Mouse (Mus musculus) heart, adult 2 months (tissue): ENCODE data around the gene Slc25a42.

Experiments
- CTCF ChIP-seq: fragments of 200-600 bp; IDR thresholded peaks from 2 replicates; pipeline ENCODE4 v1.8.1; 2022; ENCODE audit warnings: antibody characterized with exemption, mild to moderate bottlenecking, moderate library complexity
- POLR2A ChIP-seq: fragments of 200-500 bp; IDR thresholded peaks from 2 replicates; pipeline ENCODE4 v1.6.1; 2011; ENCODE audit warnings: mild to moderate bottlenecking, low read depth, low read length, control low read depth; ENCODE audit not compliant: insufficient read depth

GRCm38 (mm10) chr8:70211275-70211674, 830 bp downstream of the Slc25a42 start:
- TF ChIP-seq CTCF (no peak), POLR2A (no peak)
